Mouse (Mus musculus): ENCODE data around the gene Necab3. TPM values are rescaled to one million over a fixed set of nuclear protein-coding genes. Genes with fewer than 3 reads are reported as not detected.
A peak's percentile ranks its signal among the peaks of the same experiment; 100 is the strongest.

The Necab3 gene
- polyA plus RNA-seq, 1 experiment: 1.5 TPM

DNA sequence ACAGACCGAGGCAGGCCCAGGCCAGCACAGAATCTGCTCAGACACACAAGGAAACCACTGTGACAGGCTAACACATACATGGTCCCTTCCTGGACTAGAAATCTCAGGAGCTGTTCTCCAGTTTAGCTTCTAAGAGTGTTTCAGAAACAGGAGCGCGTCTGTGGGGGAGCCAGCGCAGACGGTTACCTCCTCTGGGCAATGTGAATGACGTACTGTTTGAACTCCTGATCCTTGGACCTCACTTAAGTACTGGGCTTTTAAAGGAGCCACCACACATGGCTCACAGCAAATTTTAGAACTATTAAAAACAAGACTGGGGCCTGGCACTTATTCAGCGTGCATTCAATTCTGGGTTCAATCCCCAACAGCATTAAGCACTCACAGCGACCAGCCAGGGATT lies 8.0 kb upstream of the Necab3 start:
- peak; percentile 65 for DNase-seq
- no peak for TF ChIP-seq POLR2A (IDR thresholded peaks at IDR 0.05; ENCODE audit: low read depth, low read length)
- no peak for TF ChIP-seq CTCF (conservative IDR thresholded peaks at IDR 0.05; ENCODE audit: insufficient read depth, insufficient read length, low read depth, low read length)
- Histone ChIP-seq H3K36me3 (ENCODE audit: control insufficient read depth, insufficient read depth, low read length) (no peaks in the 10 kb centered on the region), H3K27me3 (replicated peaks; ENCODE audit: control insufficient read depth, insufficient read depth, low read length) (no peaks in the 10 kb centered on the region), H3K4me1 (ENCODE audit: control insufficient read depth, insufficient read depth, low read length) (no peaks in the 10 kb centered on the region; the same call in 1 of the 2 replicates), H3K27ac (ENCODE audit: insufficient read depth, low read depth, low read length) (peak overlapping the region; percentile 48; the same call in 1 of the 2 replicates), H3K4me3 (ENCODE audit: insufficient read depth, low read depth, low read length) (no peak overlapping the region)
- 47% methylated on average over 8 of the region's 8 CpGs for WGBS

DNA sequence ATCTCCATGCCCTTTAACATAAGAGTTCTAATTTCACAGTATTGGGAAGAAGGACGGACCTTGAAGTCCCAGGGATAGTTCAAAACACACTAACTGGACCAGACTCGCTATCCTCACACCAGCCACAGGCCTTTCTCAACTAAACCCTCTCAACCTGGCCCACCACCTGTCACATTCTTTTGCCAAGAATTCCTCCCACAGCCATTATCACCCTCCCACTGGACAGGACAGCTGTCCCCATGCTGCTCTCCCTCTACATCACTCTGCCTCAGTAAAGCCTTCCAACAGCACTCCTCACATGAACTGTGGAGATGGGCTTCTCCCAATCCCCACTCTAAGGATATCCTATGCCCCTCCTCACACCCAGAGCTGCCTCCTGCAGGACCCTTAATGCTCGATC lies 6.9 kb upstream of the Necab3 start:
- 95% methylated on average over 3 of the region's 3 CpGs for WGBS
- H3K4me3 ChIP-seq (ENCODE audit: insufficient read depth, low read depth, low read length): no peak overlapping the region
- no peaks in the 10 kb centered on the region for H3K36me3 ChIP-seq (ENCODE audit: control insufficient read depth, insufficient read depth, low read length)
- no peak overlapping the region for H3K27ac ChIP-seq (ENCODE audit: insufficient read depth, low read depth, low read length)
- no peaks in the 10 kb centered on the region; the same call in 1 of the 2 replicates for H3K4me1 ChIP-seq (ENCODE audit: control insufficient read depth, insufficient read depth, low read length)
- no peak for DNase-seq
- H3K27me3 ChIP-seq (replicated peaks; ENCODE audit: control insufficient read depth, insufficient read depth, low read length): no peaks in the 10 kb centered on the region
- TF ChIP-seq CTCF (conservative IDR thresholded peaks at IDR 0.05; ENCODE audit: insufficient read depth, insufficient read length, low read depth, low read length) (no peak), POLR2A (IDR thresholded peaks at IDR 0.05; ENCODE audit: low read depth, low read length) (no peak)

DNA sequence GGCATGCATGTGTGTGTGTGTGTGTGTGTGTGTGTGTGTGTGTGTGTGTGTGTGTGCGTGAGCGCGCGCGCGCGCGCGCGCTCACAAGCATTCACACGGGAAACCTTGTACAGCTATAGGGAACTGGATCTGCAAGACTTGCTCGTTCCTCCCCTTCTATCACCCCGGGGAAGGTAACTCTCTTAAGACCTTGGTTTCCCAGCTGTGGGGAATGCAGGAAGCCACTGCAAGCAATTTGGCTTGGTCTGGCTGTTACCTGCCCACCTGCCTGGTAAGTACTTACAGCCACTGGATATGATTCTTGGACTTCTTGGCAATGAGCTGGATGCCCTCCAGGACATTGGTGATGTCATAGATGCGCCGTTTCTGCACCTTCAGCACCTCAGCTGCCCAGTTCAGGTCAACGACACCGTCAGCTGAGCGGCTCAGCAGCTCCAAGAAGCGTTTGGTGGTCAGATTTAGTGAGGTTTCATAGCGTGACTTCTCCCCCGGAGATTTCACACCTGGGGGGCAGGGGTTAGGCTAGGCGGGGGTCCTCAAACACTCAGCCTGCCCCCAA lies 5.0 kb upstream of the Necab3 start:
- H3K27ac ChIP-seq (ENCODE audit: insufficient read depth, low read depth, low read length): peak overlapping the region; percentile 68; the same call in 1 of the 2 replicates
- WGBS: 79% methylated on average over 22 of the region's 22 CpGs

DNA sequence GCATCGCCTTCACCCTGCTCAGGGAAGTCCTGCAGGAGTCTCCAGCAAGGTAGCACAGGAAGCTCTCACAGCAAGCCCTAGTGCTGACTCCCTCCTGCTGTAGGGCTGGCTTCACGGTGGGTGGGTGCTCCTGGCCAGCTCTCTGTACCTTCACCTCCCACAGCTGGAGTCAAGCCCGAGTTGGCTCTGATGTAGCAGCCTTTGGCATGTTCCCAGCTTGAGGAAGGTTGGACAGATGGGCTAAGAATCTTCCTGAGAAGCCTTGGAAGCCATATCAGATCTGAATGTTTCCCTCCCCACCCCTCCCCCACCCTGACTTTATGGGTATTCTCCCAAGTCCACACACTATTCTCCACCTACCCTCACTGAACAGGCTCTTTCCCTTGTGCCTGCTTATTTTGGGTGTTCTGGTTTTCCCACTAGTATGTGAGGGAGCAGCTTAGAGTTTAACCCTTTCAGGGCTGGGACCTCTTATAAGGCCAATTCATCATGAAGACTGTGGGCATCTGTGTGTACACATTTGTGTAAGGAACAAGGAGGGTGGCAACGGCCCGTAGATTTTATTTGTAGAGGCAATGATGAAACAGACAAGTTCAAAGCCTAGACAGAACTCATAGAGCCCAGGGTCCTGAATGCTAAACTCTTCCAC lies 1.4 kb downstream of the Necab3 start:
- no peaks in the 10 kb centered on the region for H3K4me1 ChIP-seq (ENCODE audit: control insufficient read depth, insufficient read depth, low read length)
- TF ChIP-seq POLR2A (IDR thresholded peaks at IDR 0.05; ENCODE audit: low read depth, low read length): no peak
- TF ChIP-seq CTCF (conservative IDR thresholded peaks at IDR 0.05; ENCODE audit: insufficient read depth, insufficient read length, low read depth, low read length): no peak
- WGBS: 53% methylated on average over 5 of the region's 5 CpGs
- no peaks in the 10 kb centered on the region for H3K36me3 ChIP-seq (ENCODE audit: control insufficient read depth, insufficient read depth, low read length)
- no peaks in the 10 kb centered on the region for H3K27me3 ChIP-seq (replicated peaks; ENCODE audit: control insufficient read depth, insufficient read depth, low read length)
- no peak overlapping the region for H3K27ac ChIP-seq (ENCODE audit: insufficient read depth, low read depth, low read length)
- peak; percentile 42 for DNase-seq
- no peak overlapping the region for H3K4me3 ChIP-seq (ENCODE audit: insufficient read depth, low read depth, low read length)

More for the DNA sequence above, 5.0 kb upstream of the Necab3 start:
- Histone ChIP-seq H3K36me3 (ENCODE audit: control insufficient read depth, insufficient read depth, low read length) (no peaks in the 10 kb centered on the region), H3K27me3 (replicated peaks; ENCODE audit: control insufficient read depth, insufficient read depth, low read length) (no peaks in the 10 kb centered on the region), H3K4me3 (ENCODE audit: insufficient read depth, low read depth, low read length) (no peak overlapping the region), H3K4me1 (ENCODE audit: control insufficient read depth, insufficient read depth, low read length) (no peaks in the 10 kb centered on the region; the same call in 1 of the 2 replicates)
- TF ChIP-seq POLR2A (IDR thresholded peaks at IDR 0.05; ENCODE audit: low read depth, low read length) (no peak), CTCF (conservative IDR thresholded peaks at IDR 0.05; ENCODE audit: insufficient read depth, insufficient read length, low read depth, low read length) (no peak)
- DNase-seq: peak; percentile 86

DNA sequence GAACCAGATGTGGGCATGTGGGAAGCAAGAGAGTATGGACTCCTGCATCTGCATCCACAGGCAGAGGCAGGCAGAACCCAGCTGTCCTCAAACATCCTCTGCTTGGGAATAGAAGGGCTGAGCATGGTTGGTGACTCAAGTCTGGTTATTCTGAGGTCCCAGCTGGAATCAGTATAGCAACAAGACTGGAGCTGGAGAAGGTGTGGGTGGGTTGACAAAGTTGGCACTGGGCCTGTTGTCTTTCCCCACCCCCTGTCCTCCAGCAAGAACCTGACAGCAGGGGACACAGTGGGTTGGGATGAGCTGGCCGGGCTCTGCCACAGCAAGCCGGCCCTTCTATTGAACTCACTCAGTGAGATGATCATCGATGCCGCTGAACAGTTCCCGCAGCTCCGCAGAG lies 3.5 kb downstream of the Necab3 start:
- DNase-seq: no peak
- H3K27me3 ChIP-seq (replicated peaks; ENCODE audit: control insufficient read depth, insufficient read depth, low read length): no peaks in the 10 kb centered on the region
- no peak overlapping the region for H3K27ac ChIP-seq (ENCODE audit: insufficient read depth, low read depth, low read length)
- 95% methylated on average over 6 of the region's 6 CpGs for WGBS
- TF ChIP-seq POLR2A (IDR thresholded peaks at IDR 0.05; ENCODE audit: low read depth, low read length): no peak
- TF ChIP-seq CTCF (conservative IDR thresholded peaks at IDR 0.05; ENCODE audit: insufficient read depth, insufficient read length, low read depth, low read length): no peak
- no peaks in the 10 kb centered on the region for H3K36me3 ChIP-seq (ENCODE audit: control insufficient read depth, insufficient read depth, low read length)
- no peaks in the 10 kb centered on the region for H3K4me1 ChIP-seq (ENCODE audit: control insufficient read depth, insufficient read depth, low read length)
- no peak overlapping the region for H3K4me3 ChIP-seq (ENCODE audit: insufficient read depth, low read depth, low read length)

DNA sequence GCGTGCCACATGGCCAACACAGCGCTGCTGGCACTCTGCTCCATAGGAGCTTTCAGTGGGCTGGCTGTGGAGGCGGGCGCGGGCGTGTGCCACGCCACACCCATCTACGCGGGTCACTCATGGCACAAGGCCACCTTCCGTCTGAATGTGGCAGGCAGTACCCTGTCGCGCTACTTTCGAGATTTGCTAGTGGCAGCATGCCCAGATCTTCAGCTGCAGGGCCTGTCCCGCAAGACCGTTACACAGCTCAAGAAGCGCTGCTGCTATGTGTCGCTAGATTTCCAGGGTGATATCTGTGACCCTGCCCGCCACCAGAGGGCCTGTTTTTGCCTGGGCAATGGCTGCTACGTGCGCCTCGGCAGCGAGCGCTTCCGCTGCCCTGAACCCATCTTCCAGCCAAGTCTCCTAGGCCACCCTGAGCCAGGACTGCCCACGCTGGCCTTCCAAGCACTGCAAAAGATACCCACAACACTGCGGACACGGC lies 6.2 kb downstream of the Necab3 start:
- H3K36me3 ChIP-seq (ENCODE audit: control insufficient read depth, insufficient read depth, low read length): no peaks in the 10 kb centered on the region
- H3K4me3 ChIP-seq (ENCODE audit: insufficient read depth, low read depth, low read length): peak overlapping the region; percentile 11; the same call in 1 of the 2 replicates
- H3K27ac ChIP-seq (ENCODE audit: insufficient read depth, low read depth, low read length): no peak overlapping the region
- no peaks in the 10 kb centered on the region for H3K4me1 ChIP-seq (ENCODE audit: control insufficient read depth, insufficient read depth, low read length)
- DNase-seq: peak; percentile 72
- WGBS: 19% methylated on average over 27 of the region's 27 CpGs
- TF ChIP-seq POLR2A (IDR thresholded peaks at IDR 0.05; ENCODE audit: low read depth, low read length) (no peak), CTCF (conservative IDR thresholded peaks at IDR 0.05; ENCODE audit: insufficient read depth, insufficient read length, low read depth, low read length) (peak; percentile 67)
- H3K27me3 ChIP-seq (replicated peaks; ENCODE audit: control insufficient read depth, insufficient read depth, low read length): no peaks in the 10 kb centered on the region

DNA sequence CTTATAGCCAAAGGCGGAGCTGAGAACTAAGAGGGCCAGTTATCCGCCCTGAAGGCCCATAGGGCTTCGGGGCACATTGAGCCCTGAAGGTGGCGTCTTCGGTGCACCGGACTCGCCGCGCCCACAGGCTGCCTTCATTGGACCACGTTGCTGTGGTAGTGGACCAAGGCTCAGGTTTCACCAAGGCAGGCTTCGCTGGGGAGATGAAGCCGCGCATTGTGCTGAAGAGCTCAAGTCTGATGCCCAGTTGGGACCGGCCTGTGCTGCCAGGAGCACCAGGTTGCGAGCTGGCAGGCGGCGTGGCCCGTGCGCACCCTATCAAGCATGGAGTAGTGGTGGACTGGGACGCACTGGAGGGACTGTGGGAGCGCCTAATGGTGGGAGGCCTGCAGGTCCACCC lies 6.8 kb downstream of the Necab3 start:
- H3K4me3 ChIP-seq (ENCODE audit: insufficient read depth, low read depth, low read length): no peak overlapping the region
- TF ChIP-seq CTCF (conservative IDR thresholded peaks at IDR 0.05; ENCODE audit: insufficient read depth, insufficient read length, low read depth, low read length) (no peak), POLR2A (IDR thresholded peaks at IDR 0.05; ENCODE audit: low read depth, low read length) (no peak)
- H3K36me3 ChIP-seq (ENCODE audit: control insufficient read depth, insufficient read depth, low read length): no peaks in the 10 kb centered on the region
- H3K27ac ChIP-seq (ENCODE audit: insufficient read depth, low read depth, low read length): no peak overlapping the region
- WGBS: 41% methylated on average over 21 of the region's 21 CpGs
- no peak for DNase-seq
- H3K4me1 ChIP-seq (ENCODE audit: control insufficient read depth, insufficient read depth, low read length): no peaks in the 10 kb centered on the region
- no peaks in the 10 kb centered on the region for H3K27me3 ChIP-seq (replicated peaks; ENCODE audit: control insufficient read depth, insufficient read depth, low read length)

Measured in kidney, adult 2 months (tissue).